In genomic region chr1:65137560-65137959, GRCm38 (mm10) we compare ENCODE assay signal across 41 mouse cellular contexts. TPM values are rescaled to one million over a fixed set of nuclear protein-coding genes. Genes with fewer than 3 reads are reported as not detected.
"Had no signal": no experiment of that assay in that cellular context is flagged by ENCODE, and none has a peak within 500 bp of the region (broad histone marks: within the 10 kb centered on the region; RNA-seq: fewer than 3 reads in every experiment).

No protein-coding gene starts in this region.

- H3K27me3 ChIP-seq: limb, embryonic 12.5 days; limb, embryonic 13.5 days; limb, embryonic 15.5 days; liver, embryonic 12.5 days; liver, embryonic 13.5 days; liver, embryonic 15.5 days; lung, embryonic 15.5 days; midbrain, embryonic 12.5 days; midbrain, embryonic 13.5 days; midbrain, embryonic 15.5 days; neural tube, embryonic 12.5 days had no signal

- ATAC-seq: liver, embryonic 12.5 days; liver, postnatal 0 days; lung, postnatal 0 days; midbrain, embryonic 13.5 days; midbrain, embryonic 15.5 days; midbrain, embryonic 16.5 days had no signal

- DNase-seq: left cerebral cortex, postnatal 4 days; liver; liver, embryonic 13.5 days; liver, postnatal 0 days; lung, adult 18-20 months; lung, adult 2 months; lung, embryonic 14.5 days; lung, postnatal 10 days; lung, postnatal 14 days; lung, postnatal 36 days; lung, postnatal 4 days; midbrain, embryonic 14.5 days had no signal

RNA-seq across cellular contexts. Expression of gene D630023F18Rik, which starts 14.5 kb away (rescaled TPM):
- total RNA-seq: liver, adult 2 months; megakaryocyte-erythroid progenitor cell, adult 5-6 weeks; monocyte, adult 5-6 weeks had no signal
- polyA plus RNA-seq: lung, embryonic 14.5 days; lung, postnatal 0 days; midbrain, embryonic 12.5 days; myocyte; neural tube, embryonic 11.5 days had no signal

RNA-seq across cellular contexts. Expression of gene Gm28845, which starts 18.2 kb away (rescaled TPM):
- total RNA-seq: liver, adult 2 months; megakaryocyte progenitor cell, adult 5-6 weeks; megakaryocyte, adult 5-6 weeks; megakaryocyte-erythroid progenitor cell, adult 5-6 weeks; monocyte, adult 5-6 weeks had no signal
- polyA plus RNA-seq: limb, embryonic 10.5 days; limb, embryonic 11.5 days; limb, embryonic 12.5 days; limb, embryonic 13.5 days; limb, embryonic 14.5 days; limb, embryonic 15.5 days; liver, adult 2 months; liver, embryonic 11.5 days; liver, embryonic 12.5 days; liver, embryonic 13.5 days; liver, embryonic 14.5 days; liver, embryonic 15.5 days; liver, embryonic 16.5 days; liver, postnatal 0 days; lung, adult 2 months; lung, embryonic 14.5 days; lung, embryonic 15.5 days; lung, embryonic 16.5 days; lung, postnatal 0 days; macrophage; midbrain, embryonic 10.5 days; midbrain, embryonic 11.5 days; midbrain, embryonic 12.5 days; midbrain, embryonic 13.5 days; midbrain, embryonic 14.5 days; midbrain, embryonic 15.5 days; midbrain, embryonic 16.5 days; myocyte; neural tube, embryonic 11.5 days; neural tube, embryonic 12.5 days had no signal

RNA-seq across cellular contexts. Expression of gene Cryga, which starts 34.4 kb away (rescaled TPM):
- total RNA-seq: liver, adult 2 months; megakaryocyte progenitor cell, adult 5-6 weeks; megakaryocyte, adult 5-6 weeks; megakaryocyte-erythroid progenitor cell, adult 5-6 weeks; monocyte, adult 5-6 weeks had no signal
- polyA plus RNA-seq: limb, embryonic 10.5 days; limb, embryonic 11.5 days; limb, embryonic 12.5 days; limb, embryonic 13.5 days; limb, embryonic 14.5 days; limb, embryonic 15.5 days; liver, adult 2 months; liver, embryonic 11.5 days; liver, embryonic 12.5 days; liver, embryonic 13.5 days; liver, embryonic 14.5 days; liver, embryonic 15.5 days; liver, embryonic 16.5 days; liver, postnatal 0 days; lung, adult 2 months; lung, embryonic 14.5 days; lung, embryonic 15.5 days; lung, embryonic 16.5 days; lung, postnatal 0 days; macrophage; midbrain, embryonic 10.5 days; midbrain, embryonic 11.5 days; midbrain, embryonic 12.5 days; midbrain, embryonic 13.5 days; midbrain, embryonic 14.5 days; midbrain, embryonic 15.5 days; midbrain, embryonic 16.5 days; myocyte; neural tube, embryonic 11.5 days; neural tube, embryonic 12.5 days had no signal
